ENCODE assay signal across 20 mouse cellular contexts in the genomic region with DNA sequence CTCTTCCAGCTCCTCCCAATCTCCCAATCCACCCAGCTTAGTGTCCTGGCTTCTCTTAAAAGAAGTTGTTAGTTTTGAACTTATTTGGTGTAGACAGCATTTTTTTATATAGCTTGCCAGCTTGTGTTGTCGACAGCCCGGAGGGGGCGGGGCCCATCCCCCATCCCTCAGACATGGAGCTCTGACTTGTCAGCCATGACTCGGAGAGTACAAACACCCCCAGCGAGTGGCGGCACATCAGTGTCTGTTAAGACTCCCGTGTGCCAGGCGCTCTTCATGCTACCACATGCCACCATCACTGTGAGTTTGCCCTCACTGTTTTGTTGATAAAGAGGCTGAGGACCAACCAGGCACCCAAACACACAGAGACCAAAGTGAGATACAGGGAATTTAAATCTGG. TPM values are rescaled to one million over a fixed set of nuclear protein-coding genes. Genes with fewer than 3 reads are reported as not detected.
"Had no signal": no experiment of that assay in that cellular context is flagged by ENCODE, and none has a peak within 500 bp of the region (broad histone marks: within the 10 kb centered on the region; RNA-seq: fewer than 3 reads in every experiment).

No protein-coding gene starts in this region.

- H3K9me3 ChIP-seq: limb, embryonic 12.5 days; limb, embryonic 15.5 days; midbrain, embryonic 13.5 days; neural tube, embryonic 12.5 days had no signal

- H3K9ac ChIP-seq: limb, embryonic 12.5 days; limb, embryonic 15.5 days; liver, embryonic 14.5 days; liver, postnatal 0 days; lung, embryonic 14.5 days; midbrain, embryonic 13.5 days; neural tube, embryonic 12.5 days had no signal

- H3K36me3 ChIP-seq: limb, embryonic 12.5 days; limb, embryonic 15.5 days; neural tube, embryonic 12.5 days had no signal

- H3K4me1 ChIP-seq: limb, embryonic 15.5 days had no signal

- H3K27me3 ChIP-seq: limb, embryonic 15.5 days; midbrain, embryonic 13.5 days; neural tube, embryonic 12.5 days had no signal

- ATAC-seq: liver, postnatal 0 days; lung, postnatal 0 days; midbrain, embryonic 13.5 days had no signal

- DNase-seq: kidney, adult 2 months; kidney, postnatal 25 days; layer of hippocampus, postnatal 36 days; left cerebral cortex, postnatal 4 days; liver, postnatal 0 days; lung, embryonic 14.5 days; retina, postnatal 1 day; thymus, adult 18-20 months; thymus, postnatal 36 days had no signal

- H3K4me3 ChIP-seq: layer of hippocampus, adult 2 months; limb, embryonic 12.5 days; limb, embryonic 15.5 days; midbrain, embryonic 13.5 days; neural tube, embryonic 12.5 days had no signal

- H3K4me2 ChIP-seq: limb, embryonic 12.5 days; limb, embryonic 15.5 days; liver, embryonic 11.5 days; lung, embryonic 14.5 days; midbrain, embryonic 13.5 days; neural tube, embryonic 12.5 days had no signal

- H3K27ac ChIP-seq: kidney, postnatal 0 days; layer of hippocampus, adult 2 months; limb, embryonic 12.5 days; limb, embryonic 15.5 days; liver, embryonic 14.5 days; macrophage; midbrain, embryonic 13.5 days; neural tube, embryonic 12.5 days had no signal

RNA-seq across cellular contexts. Expression of a gene that starts 58.5 kb away (rescaled TPM):
- polyA plus RNA-seq: small intestine, adult 2 months had no signal
